Mouse (Mus musculus) lung, adult 18-20 months (tissue): Measurements from ENCODE around the gene Tada3.
A peak's percentile ranks its signal among the peaks of the same experiment; 100 is the strongest.

Source experiments
- DNase-seq, 2 experiments: peaks; one replicate each; pipeline ENCODE4 v3.0.0; 2022; ENCODE audit warnings: mixed read lengths in 2 of 2

The Tada3 gene

GRCm38 (mm10) chr6:113385160-113385714, 7.6 kb upstream of the Tada3 start:
- DNase-seq = no peak

- DNase-seq = no peak
Measured at GRCm38 (mm10) chr6:113384351-113384927, 6.8 kb upstream of the Tada3 start.

- DNase-seq = no peak
Measured at GRCm38 (mm10) chr6:113380480-113380879, 2.8 kb upstream of the Tada3 start.

- peak in 1 of 2 experiments; percentile 20 for DNase-seq
Measured at GRCm38 (mm10) chr6:113379246-113379645, 1.6 kb upstream of the Tada3 start.

GRCm38 (mm10) chr6:113377172-113377495, 549 bp downstream of the Tada3 start:
- no peak for DNase-seq

GRCm38 (mm10) chr6:113373491-113373890, 4.2 kb downstream of the Tada3 start:
- no peak for DNase-seq

- no peak for DNase-seq
Measured at GRCm38 (mm10) chr6:113370194-113370929, 7.3 kb downstream of the Tada3 start.

GRCm38 (mm10) chr6:113368577-113368976, 9.1 kb downstream of the Tada3 start:
- no peak for DNase-seq

GRCm38 (mm10) chr6:113368124-113368523, 9.6 kb downstream of the Tada3 start:
- no peak for DNase-seq

GRCm38 (mm10) chr6:113367574-113367973, 10.1 kb downstream of the Tada3 start:
- DNase-seq = no peak

GRCm38 (mm10) chr6:113366639-113367038, 11.0 kb downstream of the Tada3 start:
- DNase-seq = no peak

GRCm38 (mm10) chr6:113364518-113365135, 13.1 kb downstream of the Tada3 start:
- no peak for DNase-seq

- no peak for DNase-seq
Measured at GRCm38 (mm10) chr6:113362241-113362640, 15.4 kb downstream of the Tada3 start.

- DNase-seq = no peak
Measured at GRCm38 (mm10) chr6:113361476-113361875, 16.2 kb downstream of the Tada3 start.

GRCm38 (mm10) chr6:113353696-113354095, 24.0 kb downstream of the Tada3 start:
- DNase-seq = no peak

- no peak for DNase-seq
Measured at GRCm38 (mm10) chr6:113352820-113353219, 24.9 kb downstream of the Tada3 start.

GRCm38 (mm10) chr6:113351653-113352052, 26.0 kb downstream of the Tada3 start:
- no peak for DNase-seq

GRCm38 (mm10) chr6:113351161-113351560, 26.5 kb downstream of the Tada3 start:
- DNase-seq = no peak

- DNase-seq = no peak
Measured at GRCm38 (mm10) chr6:113350538-113350937, 27.1 kb downstream of the Tada3 start.

GRCm38 (mm10) chr6:113346897-113347296, 30.8 kb downstream of the Tada3 start:
- no peak for DNase-seq

- DNase-seq = peak; percentile 90 to 93
Measured at GRCm38 (mm10) chr6:113344321-113344720, 33.4 kb downstream of the Tada3 start.

GRCm38 (mm10) chr6:113343177-113344092, 34.2 kb downstream of the Tada3 start, which contains the start of gene Camk1:
Gene Camk1, minus strand, starts transcription at chr6:113343984.
- DNase-seq = peak; percentile 88 to 89

GRCm38 (mm10) chr6:113342297-113342696, 35.4 kb downstream of the Tada3 start:
- no peak for DNase-seq
